Mouse (Mus musculus) spleen, postnatal 4 days (tissue): ENCODE results near the gene Cyp27b1.

ENCODE experiments used
- DNase-seq, 2 experiments: peaks; one replicate each; pipeline ENCODE4 v3.0.0; 2022; ENCODE audit warnings: low spot score in 2 of 2

Cyp27b1 gene

DNA sequence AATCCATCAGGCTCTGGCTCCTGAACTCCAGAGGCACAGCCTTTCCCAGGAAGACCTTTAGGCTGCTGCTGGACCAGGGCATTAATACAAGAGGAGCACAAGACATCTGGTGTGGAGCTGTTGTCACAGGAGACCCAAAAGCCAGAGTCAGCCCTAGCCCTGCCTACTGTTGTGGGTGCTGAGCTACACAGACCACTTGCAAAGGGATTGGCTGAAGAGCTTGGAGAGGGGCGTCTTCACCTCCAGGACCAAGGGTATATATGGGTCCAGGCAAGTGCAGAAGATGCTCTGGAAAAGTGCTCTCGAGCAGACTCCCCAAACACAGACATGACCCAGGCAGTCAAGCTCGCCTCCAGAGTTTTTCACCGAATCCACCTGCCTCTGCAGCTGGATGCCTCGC is at the start of gene Cyp27b1:
Gene Cyp27b1 (plus strand): TSS at position 297 of the 400 bp plus-strand sequence.
- DNase-seq, result no peak

DNA sequence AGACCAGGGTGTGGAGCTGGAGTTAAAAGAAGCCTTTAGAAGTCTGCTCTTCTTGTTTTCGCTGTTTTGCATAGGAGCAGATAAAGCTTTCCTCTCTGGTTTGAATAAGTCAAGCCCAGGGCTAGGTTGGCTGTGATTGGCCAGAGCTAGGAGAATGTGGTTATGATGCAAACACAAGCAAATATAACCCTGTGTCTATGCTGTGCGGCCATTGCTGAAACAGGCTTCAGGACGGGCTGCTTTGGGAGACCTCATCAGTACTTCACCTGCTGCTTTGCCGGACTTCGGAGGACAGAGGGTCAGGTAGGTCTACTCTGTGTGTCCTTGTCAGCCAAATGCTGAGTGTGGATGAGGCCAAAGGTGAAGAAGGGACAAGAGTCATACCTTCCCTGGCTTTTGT is 47.5 kb upstream of the Cyp27b1 start, which contains the start of gene Avil:
Gene Avil (plus strand): TSS at position 181 of the 400 bp plus-strand sequence.
- no peak for DNase-seq

DNA sequence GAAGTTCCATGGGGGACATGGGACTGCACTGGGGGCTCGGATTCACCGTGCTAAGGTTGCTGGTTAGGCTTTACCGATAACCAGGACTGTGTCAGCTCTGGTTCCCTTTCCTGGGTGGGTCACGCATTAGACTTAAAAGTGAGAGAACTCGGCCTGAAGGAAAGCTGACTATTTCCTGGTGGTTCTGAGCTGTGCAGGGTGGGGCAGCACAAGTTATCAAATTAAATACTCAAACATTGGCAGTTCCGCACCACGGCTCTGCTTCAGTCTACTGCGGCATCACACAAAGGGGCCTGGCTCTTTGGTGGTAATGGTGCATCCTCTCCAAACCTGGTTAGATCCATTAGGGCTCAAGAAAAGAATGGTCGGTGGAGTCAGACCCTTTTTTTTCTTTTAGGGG is 46.8 kb upstream of the Cyp27b1 start:
- DNase-seq, result no peak

DNA sequence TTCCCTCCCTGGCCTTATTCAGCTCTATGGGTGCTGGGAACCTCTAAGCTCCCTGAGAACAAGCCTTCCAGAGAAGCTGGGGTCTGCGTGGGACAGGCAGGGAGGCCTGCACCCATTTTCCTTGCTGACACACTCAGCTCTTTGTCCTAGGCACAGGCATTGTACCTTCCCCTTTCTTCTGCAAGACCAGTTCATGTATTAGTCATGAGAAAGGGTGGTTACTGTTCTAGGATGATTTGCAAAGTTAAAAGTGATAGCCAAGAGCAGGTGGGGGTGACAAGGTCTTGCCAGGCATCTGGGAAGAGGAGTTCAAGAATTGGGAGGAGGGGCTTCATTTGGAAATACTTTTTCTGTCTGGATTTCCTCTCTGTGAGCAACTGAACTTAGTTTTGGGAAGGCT is 46.0 kb upstream of the Cyp27b1 start:
- no peak for DNase-seq

DNA sequence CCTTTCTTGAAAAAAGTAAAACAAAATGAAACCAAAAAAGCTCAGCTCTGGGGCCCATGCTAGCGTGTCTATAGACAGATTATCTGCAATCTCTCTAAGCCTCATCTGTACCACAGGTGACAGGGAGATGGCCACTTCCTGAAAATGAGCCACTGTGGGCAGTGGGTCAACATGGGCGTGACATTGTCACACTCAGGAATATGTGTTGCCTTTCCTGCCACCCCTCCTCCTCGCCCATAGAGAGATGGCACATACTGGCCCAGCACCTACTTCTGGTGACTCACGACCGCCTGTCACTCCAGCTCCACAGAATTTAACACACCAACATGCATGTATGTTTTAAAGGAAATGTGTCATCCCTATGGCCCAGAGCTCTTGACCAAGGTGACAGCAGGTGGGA is 45.3 kb upstream of the Cyp27b1 start:
- DNase-seq, result no peak

DNA sequence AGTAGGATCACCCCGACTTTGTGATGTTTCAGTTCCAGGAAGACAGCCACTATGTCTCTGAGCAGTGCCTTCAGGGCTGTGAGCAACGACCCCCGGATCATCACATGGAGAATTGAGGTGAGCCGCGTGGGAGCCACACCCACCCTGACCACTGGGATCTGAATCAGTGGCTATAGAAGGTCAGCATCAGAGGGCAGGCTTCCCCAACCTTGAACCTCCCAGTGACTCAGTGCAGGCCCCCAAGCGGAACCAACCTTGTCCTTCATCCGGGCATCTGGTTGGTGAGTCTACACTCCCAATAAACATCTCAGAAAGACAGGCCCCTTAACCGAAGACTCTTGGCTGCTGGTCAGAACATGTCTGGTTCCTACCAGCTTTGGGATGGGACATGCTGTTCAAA is 44.7 kb upstream of the Cyp27b1 start:
- no peak for DNase-seq

DNA sequence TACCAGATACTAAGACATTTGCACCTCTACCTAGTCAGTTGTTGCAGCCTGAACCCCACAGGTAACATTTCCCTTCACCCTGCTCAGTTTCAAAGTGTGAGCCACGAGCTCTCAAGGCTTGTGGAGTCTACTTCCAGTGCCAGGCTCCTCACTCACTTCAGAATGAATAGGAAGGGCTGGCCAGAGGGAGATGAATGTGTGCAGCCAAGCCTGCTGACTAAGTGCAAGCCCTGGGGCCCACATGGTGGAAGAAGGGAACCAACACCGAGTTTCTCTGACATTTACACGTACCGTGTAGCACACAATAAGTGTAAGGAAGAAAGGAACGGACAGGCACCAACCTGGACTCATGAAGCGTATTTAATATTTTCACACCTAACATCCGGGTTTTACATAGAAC is 44.2 kb upstream of the Cyp27b1 start:
- DNase-seq, result no peak

DNA sequence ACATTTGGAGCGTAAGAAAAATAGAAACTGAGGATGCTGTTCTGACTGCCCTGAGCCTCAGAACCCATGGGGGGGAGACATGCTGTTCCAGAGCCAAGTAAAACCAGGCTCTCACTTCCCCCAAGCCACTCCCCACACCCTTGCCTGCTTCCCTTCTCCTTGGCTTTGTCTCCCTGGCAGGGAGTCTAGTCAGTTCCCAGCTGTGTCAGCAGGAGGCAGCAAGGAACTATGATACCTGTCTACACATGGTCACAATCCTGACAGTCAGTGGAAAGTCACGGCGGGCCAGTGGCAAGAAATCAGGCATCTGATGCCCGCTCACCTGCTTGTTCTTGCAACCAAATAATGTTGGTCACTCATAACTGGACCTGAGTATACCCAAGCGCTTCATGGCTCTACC is 31.6 kb upstream of the Cyp27b1 start:
- DNase-seq, result no peak

DNA sequence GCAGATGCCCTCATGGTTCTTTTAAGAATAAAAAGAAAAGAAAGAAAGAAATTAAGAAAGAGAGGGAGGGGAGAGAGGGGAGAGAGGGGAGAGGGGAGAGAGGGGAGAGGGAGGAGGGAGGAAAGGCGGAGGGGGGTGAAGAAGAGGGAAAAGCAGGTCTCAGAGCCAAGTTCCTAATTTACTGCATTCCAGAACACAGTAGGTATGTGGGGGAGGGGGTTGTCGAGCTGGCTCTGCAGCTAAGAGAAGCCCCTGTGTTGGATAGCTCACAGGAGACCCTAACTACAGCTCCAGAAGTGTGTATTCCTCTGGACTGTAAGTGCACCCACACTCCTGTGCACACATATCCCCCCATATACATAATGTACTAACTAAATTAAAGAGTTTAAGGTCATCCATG is 31.0 kb upstream of the Cyp27b1 start:
- no peak for DNase-seq

DNA sequence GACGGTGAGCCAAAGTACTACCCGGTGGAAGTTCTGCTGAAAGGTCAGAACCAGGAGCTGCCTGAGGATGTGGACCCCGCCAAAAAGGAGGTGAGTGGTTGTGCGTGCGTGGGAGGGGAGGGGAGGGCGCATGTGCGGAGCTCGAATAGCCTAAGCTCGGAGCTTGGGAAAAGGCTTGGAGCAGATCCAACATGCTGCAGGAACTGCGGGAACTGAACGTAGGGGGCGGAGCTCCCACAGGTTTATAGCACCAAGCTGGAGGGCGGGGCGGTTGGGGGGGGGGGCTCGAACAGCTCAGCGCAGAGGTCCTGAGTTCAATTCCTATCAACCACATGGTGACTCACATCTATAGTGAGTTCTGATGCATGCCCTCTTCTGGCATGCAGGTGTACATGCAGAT is 29.6 kb upstream of the Cyp27b1 start:
- DNase-seq, result no peak

DNA sequence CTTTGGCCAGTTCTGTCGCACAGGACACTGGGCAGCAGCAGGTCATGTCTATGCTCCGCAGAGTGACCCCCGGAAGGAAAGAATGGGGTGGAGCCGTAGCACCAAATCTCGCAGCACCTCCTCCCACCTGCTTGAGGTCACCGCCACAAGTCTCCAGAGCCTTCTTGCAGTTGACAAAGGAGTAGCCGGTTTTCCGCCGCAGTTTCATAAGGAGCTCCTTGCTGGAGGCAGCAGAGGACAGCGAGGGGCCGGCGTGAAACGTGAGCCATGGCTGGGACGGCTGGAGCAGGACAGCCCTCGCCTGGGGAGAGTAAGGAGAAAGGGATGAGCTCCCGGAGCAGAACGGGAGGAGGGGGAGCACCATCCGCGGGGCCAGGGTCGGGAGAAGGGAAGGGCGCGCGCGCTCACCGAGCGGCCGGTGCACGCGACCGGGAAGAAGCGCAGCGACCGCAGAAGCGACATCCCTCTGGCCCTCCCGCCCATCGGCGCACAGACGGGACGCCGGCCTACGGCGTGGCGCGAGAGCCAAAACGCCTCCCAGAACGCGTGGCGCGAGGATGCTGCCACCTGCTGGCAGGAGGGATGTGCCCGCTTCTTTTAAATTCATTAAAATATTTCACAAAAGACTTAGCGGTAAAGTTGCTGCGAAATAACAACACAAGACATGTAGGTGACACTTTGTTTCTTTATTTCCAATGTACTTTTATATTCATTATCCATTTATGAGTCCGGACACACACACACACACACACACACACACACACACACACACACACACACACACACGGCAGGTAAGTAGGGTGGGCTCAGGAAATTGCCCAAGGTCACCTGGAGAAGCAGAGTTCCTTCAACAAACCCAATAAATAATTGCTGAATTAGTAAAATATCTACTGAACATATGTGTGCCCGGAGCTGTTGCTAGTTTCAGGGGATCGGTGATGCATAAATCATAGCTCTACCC is 17.4 kb upstream of the Cyp27b1 start, which contains the start of gene Tsfm:
Gene Tsfm (minus strand): TSS at position 505 of the 961 bp plus-strand sequence.
- DNase-seq, result peak; percentile 91 to 98

DNA sequence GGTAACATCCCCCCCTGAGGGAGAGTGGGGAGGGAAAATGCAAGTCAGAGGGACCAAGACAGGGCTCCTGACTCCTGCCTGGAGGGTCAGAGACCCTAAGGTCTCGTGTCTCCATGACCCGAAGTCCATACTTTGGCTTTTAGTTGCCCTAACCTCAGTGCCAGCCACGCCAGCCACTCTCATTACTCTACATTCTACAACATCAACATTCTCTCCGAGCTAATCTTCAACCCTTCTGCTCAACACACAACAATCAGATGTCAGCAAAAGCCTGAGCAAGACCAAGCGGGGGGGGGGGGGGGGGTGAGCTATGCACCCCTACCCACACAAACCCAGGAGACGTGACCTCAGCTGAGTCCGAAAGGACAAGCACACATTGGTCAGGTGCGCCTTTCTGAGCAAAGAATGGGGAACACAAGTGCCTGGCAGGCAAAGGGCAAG is 14.7 kb upstream of the Cyp27b1 start:
- no peak for DNase-seq

DNA sequence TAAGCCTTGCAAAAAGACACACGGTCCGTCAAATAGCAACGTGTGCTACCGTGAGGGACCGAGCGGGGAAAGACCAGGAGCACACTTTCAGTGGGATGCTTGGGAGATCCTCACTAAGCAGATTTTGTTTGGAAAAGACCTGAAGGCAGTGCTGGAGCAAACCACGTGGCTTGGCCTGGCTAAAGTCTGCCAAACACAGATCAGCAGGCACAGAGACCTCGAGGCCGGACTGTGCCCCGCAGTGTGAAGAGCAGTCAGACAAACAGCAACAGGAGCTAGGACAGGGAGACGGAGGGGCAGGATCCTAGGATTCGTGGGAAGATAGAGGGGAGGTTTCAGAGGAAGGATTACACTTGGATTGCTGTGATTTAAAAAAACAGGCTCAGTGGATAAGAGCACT is 11.8 kb upstream of the Cyp27b1 start:
- DNase-seq, result no peak

DNA sequence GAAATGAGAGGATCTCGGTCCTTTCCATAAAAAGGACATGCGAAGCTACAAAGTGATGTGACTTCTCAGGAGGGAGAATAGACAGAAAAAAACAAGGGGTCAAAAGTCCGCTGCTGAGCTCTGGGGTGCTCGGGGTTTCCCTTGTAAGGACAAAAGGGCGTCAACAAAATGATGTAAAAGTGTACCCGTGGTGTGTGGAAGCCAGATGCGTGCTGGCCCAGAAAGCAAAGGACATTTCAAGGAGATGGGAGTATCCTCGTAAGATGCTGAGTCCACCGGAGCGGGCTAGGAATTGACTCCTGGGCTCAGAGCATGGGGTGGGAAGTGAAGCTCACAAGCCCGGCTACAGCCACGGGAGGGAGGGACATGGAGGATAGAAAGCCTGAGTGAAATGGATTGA is 10.4 kb upstream of the Cyp27b1 start:
- DNase-seq, result no peak

DNA sequence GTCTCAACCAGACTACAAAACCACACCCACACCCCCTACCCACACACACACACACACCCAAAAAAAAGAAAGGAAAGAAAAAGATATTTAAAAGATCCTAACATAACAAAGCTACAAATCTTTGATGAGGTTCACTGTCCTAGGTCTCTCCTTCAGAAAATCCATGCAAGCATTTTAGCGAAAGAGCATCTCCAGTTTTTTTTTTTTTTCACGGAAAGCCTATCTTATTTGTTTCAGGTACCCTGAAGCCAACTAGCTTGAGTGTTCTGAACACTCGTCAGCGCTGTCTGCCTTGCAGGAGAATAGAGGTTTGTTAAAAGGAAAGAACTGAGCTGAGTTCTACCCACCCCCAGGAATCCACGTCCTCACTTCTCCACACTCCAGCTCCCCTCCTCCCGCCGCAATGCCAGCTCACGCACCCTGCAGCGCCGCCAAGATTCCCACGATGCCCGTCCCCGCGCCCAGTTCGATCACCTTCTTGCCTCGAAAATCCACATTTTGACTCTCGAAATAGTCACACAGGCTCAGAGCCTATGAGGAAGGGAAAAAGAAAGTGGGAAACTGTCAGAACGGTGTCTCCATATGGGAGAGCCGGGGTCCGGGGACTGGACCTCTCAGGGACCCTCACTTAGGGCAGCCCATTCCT is 7.4 kb upstream of the Cyp27b1 start:
- DNase-seq, result no peak

DNA sequence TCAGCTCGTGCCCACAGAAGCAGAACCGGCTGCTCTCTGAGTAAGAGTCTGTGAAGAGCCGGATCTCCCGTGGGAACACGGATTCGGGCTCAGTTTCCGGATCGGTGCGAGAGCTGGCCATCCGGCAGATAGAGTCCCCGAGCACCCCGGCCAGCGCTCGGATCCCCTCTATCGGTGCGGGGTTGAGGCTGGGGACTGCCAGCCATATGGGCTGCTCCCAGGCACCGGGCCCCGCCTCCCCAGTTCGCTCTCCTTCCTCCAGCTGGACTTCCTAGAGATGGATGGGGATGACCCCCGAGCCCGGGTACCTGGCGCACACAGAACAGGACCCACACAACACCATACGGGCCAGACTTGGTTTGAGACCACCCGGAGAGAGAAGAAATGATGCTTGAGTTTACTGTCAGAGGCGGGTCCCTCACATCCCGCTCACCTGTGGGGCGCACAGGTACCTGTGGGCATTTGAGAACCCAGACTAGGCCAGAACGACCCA is 6.7 kb upstream of the Cyp27b1 start, which contains the start of the genes Mettl1 and Eef1akmt3:
Gene Mettl1 (plus strand): TSS at position 141 of the 493 bp plus-strand sequence.
Gene Eef1akmt3 (minus strand): TSS at position 240 of the 493 bp plus-strand sequence.
- no peak for DNase-seq

DNA sequence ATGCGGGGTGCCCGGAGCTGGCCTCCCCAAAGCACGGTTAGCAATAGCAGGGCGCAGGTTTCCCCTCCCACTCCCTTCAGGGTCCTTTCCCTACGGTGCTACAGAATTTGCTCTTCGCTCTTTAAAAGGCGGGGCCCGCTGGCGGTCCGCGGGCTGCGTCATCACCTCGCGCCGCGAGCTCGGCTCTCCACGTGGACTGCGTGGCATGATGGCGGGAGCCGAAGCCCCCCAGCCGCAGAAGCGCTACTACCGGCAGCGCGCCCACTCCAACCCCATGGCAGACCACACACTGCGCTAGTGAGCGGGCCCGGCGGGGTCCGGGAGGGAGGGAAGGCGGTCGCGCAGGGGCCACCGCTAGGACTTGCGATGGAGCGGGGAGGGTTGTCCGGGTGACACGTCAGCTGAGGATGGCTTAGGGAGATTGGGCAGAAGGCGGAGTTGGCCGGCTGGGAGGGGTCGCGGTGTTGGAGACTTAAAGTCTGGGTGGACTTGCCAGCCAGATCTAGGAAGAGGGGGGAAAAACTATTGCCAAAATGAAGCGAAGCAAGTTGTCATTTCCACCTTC is 6.2 kb upstream of the Cyp27b1 start:
- DNase-seq, result peak; percentile 77 to 91

DNA sequence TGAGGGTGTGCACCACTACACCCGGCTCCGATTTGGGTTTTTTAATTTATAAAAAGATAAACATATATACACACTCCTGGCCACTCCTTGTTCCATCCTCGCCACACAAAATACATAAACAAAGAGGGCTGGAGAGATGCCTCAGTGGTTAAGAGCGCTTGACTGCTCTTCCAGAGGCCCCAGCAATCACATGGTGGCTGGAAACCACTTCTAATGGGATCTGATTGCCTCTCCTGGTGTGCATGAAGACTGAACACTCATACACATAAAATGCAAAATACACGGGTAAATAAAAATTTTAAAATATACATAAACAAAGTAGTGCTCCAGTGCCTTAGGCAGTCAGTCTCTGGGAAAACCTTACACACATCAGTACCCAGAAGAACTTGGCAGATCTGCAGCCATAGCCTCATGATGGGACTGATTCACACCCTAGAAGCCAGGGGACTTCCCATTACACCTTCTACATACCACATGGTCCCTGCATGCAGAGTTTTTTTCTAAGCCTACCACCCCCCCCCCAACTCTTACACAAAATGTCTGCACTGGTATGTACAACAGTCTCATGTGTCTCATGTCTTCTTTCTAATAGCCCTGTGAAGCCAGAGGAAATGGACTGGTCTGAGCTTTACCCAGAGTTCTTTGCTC is 5.5 kb upstream of the Cyp27b1 start:
- DNase-seq, result no peak

DNA sequence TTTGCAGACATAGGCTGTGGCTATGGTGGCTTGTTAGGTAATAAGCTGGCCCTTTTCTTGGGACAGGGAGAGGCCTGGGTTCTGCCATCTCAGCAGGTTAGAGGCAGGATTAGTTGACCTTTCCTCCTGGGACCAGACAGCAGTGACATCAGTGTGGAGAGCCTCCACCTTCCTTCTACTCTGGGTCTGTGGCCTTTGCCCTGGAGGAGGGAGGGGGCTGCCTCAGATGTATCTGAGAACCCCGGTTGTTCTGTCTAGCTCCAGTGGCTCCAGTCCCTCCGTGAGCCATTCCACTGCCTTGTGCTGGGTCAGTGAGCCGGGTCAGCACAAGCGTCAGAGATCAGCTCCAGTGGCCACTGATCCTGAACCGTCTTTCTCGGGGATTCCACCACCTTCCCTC is 4.9 kb upstream of the Cyp27b1 start:
- DNase-seq, result no peak

DNA sequence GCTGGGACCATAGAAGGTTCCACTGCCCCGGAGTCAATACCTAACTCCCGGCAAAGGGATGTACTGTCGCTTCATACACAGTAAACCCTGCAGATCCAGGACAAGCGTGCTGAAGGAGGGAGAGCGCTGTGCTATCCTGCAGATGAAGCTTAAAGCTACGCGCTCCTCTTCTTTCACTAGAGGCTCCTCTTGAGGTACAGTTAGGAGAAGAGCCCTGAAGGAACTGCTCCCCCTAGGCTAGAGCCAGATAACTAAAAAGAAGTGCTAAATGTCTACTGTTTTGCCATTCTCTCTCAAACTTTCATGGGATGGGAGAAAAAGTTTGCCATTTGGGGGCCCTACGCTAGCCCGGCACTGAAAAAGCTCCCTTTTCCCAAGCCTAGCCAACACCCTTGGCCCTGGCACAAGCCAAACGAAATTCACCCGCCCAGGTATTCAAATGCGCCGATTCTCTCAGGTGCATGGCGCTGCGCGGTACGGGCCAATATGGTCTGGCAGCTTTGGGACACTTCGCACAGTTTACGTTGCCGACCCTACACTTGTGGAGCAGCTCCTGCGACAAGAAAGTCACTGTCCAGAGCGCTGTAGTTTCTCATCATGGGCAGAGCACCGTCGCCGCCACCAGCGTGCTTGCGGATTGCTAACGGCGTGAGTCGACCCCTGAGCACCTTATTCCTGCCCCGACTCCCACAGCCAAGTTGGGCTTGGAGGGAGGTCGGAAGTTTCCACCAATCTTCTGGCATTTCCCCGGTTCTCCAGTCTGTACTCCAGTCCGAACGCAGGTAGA is 751 bp downstream of the Cyp27b1 start:
- DNase-seq, result no peak
